Comparison of ENCODE assay signal across 13 mouse cellular contexts in the genomic region with DNA sequence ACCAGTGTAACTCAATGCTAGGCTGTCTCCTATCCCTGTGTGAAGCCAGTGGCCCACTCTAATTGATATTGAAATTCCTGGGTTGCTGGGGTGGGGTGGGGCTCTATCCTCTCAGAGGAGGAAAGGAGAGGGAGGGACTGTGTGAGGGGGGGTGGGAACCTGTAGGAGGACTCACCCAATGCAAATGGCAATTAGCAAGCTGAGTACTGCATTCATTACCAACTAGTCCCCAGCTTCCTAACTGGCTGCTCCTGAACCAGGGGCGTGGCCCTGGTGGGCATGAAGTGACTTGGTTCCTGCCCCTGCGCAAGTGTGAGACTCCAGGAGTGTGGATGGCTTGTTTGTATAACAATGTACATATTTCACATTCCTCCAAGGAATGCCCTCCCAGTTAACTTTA.
"Had no signal": no experiment of that assay in that cellular context is flagged by ENCODE, and none has a peak within 500 bp of the region (broad histone marks: within the 10 kb centered on the region; RNA-seq: fewer than 3 reads in every experiment).

No protein-coding gene starts in this region.

- DNase-seq: kidney, adult 11 months; kidney, adult 9 months; kidney, postnatal 36 days; layer of hippocampus, adult 9-11 months; layer of hippocampus, postnatal 36 days; thymus, adult 2 months; thymus, postnatal 25 days had no signal

- H3K4me2 ChIP-seq: limb, embryonic 15.5 days; liver, embryonic 12.5 days; midbrain, embryonic 12.5 days; neural tube, embryonic 13.5 days had no signal

- H3K4me1 ChIP-seq: limb, embryonic 15.5 days; liver, embryonic 12.5 days; midbrain, embryonic 12.5 days; neural tube, embryonic 13.5 days had no signal

- H3K27ac ChIP-seq: kidney, postnatal 0 days; limb, embryonic 15.5 days; liver, embryonic 12.5 days; midbrain, embryonic 12.5 days; neural tube, embryonic 13.5 days had no signal

- H3K9ac ChIP-seq: limb, embryonic 15.5 days; liver, embryonic 12.5 days; midbrain, embryonic 12.5 days; neural tube, embryonic 13.5 days had no signal

- ATAC-seq: liver, embryonic 12.5 days; midbrain, embryonic 16.5 days had no signal

- H3K4me3 ChIP-seq: limb, embryonic 15.5 days; liver, embryonic 12.5 days; midbrain, embryonic 12.5 days; neural tube, embryonic 13.5 days had no signal

- H3K27me3 ChIP-seq: limb, embryonic 15.5 days; liver, embryonic 12.5 days; midbrain, embryonic 12.5 days; neural tube, embryonic 13.5 days had no signal

- H3K9me3 ChIP-seq: limb, embryonic 15.5 days; liver, embryonic 12.5 days; midbrain, embryonic 12.5 days; neural tube, embryonic 13.5 days had no signal

- H3K36me3 ChIP-seq: limb, embryonic 15.5 days; liver, embryonic 12.5 days; midbrain, embryonic 12.5 days; neural tube, embryonic 13.5 days had no signal
